Mouse (Mus musculus) liver, postnatal 0 days (tissue): ENCODE data around the gene Lst1. TPM values are rescaled to one million over a fixed set of nuclear protein-coding genes. Genes with fewer than 3 reads are reported as not detected.

Experiments used
- ATAC-seq: fragments of 200-750 bp; cut with Nextera tagmentation; 2 replicates; pipeline ENCODE4 v1.8.0; 2017; ENCODE audit warnings: mild to moderate bottlenecking, moderate library complexity
- DNase-seq: peaks from one replicate; pipeline ENCODE4 v3.0.0-alpha.2; 2016
- H3K27ac ChIP-seq: fragments of 300-500 bp; sonication (generic); 2 replicates; pipeline ENCODE4 v1.5.1; 2014; ENCODE audit warnings: antibody characterized with exemption, moderate library complexity, mild to moderate bottlenecking, low read depth
- H3K27me3 ChIP-seq: fragments of 300-500 bp; sonication (generic); 2 replicates; pipeline ENCODE4 v1.6.1; 2014; ENCODE audit warnings: low read length, control low read depth, mixed read lengths; ENCODE audit not compliant: insufficient read depth
- H3K36me3 ChIP-seq: fragments of 300-500 bp; sonication (generic); replicated peaks from 2 replicates; pipeline ENCODE4 v1.6.1; 2014; ENCODE audit warnings: mild to moderate bottlenecking, control low read depth, low read length, moderate library complexity, mixed read lengths; ENCODE audit not compliant: insufficient read depth
- H3K4me1 ChIP-seq: fragments of 300-500 bp; sonication (generic); 2 replicates; pipeline ENCODE4 v1.6.1; 2014; ENCODE audit warnings: antibody characterized with exemption, mild to moderate bottlenecking, control low read depth; ENCODE audit not compliant: insufficient read depth
- H3K4me2 ChIP-seq: fragments of 300-500 bp; sonication (generic); 2 replicates; pipeline ENCODE4 v1.6.1; 2014; ENCODE audit warnings: low read depth, mild to moderate bottlenecking, low read length, moderate library complexity, mixed read lengths
- H3K4me3 ChIP-seq: fragments of 300-500 bp; sonication (generic); 2 replicates; pipeline ENCODE4 v1.5.1; 2014; ENCODE audit warnings: low read depth, low read length
- H3K9ac ChIP-seq: fragments of 300-500 bp; sonication (generic); replicated peaks from 2 replicates; pipeline ENCODE4 v1.6.1; 2014; ENCODE audit warnings: mild to moderate bottlenecking, moderate library complexity
- H3K9me3 ChIP-seq: fragments of 300-500 bp; sonication (generic); 2 replicates; pipeline ENCODE4 v1.6.1; 2016; ENCODE audit warnings: mild to moderate bottlenecking, control low read depth, low read length, mixed read lengths
- CTCF ChIP-seq: sonication (generic); IDR thresholded peaks from 2 replicates; pipeline ENCODE4 v1.5.1; 2016; ENCODE audit warnings: antibody characterized with exemption, low read depth
- EP300 ChIP-seq: IDR thresholded peaks from 2 replicates; pipeline ENCODE4 v1.6.1; 2016; ENCODE audit warnings: antibody characterized with exemption, low read depth, mild to moderate bottlenecking
- WGBS: fragments of 180-500 bp; shearing (Covaris S2); extraction: QIAGEN DNeasy Blood & Tissue Kit; methylation state at CpG from one replicate; pipeline ENCODE4 v1.1.7; 2014; ENCODE audit not compliant: insufficient replicate concordance; 5-methylcytosine and 5-hydroxymethylcytosine counted together
- polyA plus RNA-seq: library from polyadenylated mRNA; unstranded; fragments of >200 nt; fragmentation: Nextera tagmentation; extraction: Ambion mirVana; gene quantifications from 2 replicates; pipeline ENCODE4 v1.2.1, GENCODE M21; 2015

Lst1 gene
- polyA plus RNA-seq, 1 experiment from 2014 or later, result 44.2 TPM

DNA sequence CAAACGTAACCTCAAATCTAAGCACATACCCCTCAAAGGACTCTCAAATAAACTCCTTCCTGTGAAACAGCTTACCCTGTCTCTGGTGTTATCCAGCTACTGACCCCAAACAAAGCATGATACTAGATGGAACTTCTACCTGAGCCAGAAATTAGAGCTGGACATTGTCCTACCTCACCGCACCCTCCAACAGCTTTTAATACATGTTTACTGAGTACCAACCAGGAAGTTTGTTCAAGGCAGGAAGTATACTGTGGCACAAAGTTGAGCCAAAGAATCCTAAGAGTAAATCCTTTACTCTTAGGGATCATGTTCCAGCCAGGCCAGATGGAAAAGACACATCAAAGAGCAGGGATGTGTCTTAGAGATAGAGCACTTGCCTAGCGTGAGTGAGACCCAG lies 22.4 kb upstream of the Lst1 start:
- DNase-seq (no peak), ATAC-seq (no peak)
- Histone ChIP-seq H3K9me3 (no peaks in the 10 kb centered on the region), H3K9ac (no peak overlapping the region), H3K36me3 (no peaks in the 10 kb centered on the region), H3K4me1 (peaks cover 22% of the 10 kb centered on the region), H3K4me2 (no peak overlapping the region), H3K27ac (peak overlapping the region; percentile 53; the same call in 1 of the 2 replicates), H3K27me3 (no peaks in the 10 kb centered on the region), H3K4me3 (no peak overlapping the region)
- TF ChIP-seq EP300 (no peak), CTCF (no peak)
- 55% methylated on average over 3 of the region's 3 CpGs for WGBS

DNA sequence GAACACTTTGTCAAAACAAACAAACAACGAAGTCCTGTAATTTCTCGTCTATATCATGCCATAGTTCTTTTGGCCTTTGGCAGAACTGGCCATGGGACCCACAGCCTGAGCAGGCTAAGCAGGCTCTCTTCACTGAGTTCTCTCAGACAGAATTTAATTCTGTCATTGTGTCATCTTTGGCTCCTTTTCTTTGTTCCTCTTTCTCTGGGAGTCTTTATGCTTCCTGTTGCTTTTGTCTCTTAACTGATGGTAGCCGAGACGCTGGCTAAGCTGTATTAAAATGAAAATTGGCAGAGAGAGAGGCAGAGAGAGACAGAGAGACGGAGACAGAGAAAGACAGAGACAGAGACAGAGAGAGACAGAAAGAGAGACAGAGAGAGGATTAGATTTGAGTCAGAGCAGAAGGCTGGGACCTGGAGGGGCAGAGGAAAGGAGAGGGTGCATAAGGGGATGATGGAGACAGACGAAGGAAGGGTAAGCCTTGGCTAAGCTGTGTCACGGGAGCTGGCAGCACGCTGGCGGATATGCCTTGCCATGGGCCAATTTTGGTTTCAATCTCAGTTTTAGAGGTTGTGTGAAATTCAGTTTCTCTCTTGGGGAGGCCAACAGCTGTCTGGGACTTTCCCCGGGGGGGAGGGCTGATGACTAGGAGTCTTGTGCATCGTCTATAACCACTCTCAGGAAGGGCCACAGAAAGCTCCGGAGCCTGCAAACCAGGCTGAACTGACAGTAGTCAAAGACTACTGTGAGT lies 21.7 kb upstream of the Lst1 start:
- ATAC-seq, result peak; percentile 36; the same call in 1 of the 2 replicates
- peak overlapping the region; percentile 27 for H3K4me2 ChIP-seq
- peaks cover 19% of the 10 kb centered on the region for H3K4me1 ChIP-seq
- no peak for TF ChIP-seq EP300
- TF ChIP-seq CTCF, result no peak
- no peak overlapping the region for H3K4me3 ChIP-seq
- no peak for DNase-seq
- 42% methylated on average over 12 of the region's 12 CpGs for WGBS
- H3K27ac ChIP-seq, result peak overlapping the region; percentile 53
- H3K36me3 ChIP-seq, result no peaks in the 10 kb centered on the region
- H3K27me3 ChIP-seq, result 0 out of 2 replicates have a peak, but pooled peaks cover 5% of the 10 kb centered on the region
- no peak overlapping the region for H3K9ac ChIP-seq
- H3K9me3 ChIP-seq, result no peaks in the 10 kb centered on the region

DNA sequence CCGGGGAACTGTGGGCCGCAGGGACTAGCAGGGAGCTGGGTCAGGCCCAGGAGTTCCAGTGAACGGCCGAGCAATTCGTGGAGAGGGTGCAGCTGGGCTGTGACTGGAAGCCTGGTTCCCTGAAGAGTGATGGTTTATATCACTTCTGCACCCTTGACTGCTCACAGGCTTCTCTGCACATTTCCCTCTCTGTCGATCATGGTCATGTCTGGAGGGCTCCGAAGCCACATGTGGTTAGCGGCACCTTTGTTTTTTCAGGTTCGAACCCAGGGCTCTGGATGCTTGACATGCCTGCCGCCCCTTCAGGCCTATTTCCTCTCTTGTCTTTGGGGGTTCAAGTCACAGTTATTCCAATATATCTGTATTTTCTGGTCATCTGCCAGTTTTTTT lies 17.1 kb upstream of the Lst1 start:
- no peak overlapping the region for H3K4me3 ChIP-seq

DNA sequence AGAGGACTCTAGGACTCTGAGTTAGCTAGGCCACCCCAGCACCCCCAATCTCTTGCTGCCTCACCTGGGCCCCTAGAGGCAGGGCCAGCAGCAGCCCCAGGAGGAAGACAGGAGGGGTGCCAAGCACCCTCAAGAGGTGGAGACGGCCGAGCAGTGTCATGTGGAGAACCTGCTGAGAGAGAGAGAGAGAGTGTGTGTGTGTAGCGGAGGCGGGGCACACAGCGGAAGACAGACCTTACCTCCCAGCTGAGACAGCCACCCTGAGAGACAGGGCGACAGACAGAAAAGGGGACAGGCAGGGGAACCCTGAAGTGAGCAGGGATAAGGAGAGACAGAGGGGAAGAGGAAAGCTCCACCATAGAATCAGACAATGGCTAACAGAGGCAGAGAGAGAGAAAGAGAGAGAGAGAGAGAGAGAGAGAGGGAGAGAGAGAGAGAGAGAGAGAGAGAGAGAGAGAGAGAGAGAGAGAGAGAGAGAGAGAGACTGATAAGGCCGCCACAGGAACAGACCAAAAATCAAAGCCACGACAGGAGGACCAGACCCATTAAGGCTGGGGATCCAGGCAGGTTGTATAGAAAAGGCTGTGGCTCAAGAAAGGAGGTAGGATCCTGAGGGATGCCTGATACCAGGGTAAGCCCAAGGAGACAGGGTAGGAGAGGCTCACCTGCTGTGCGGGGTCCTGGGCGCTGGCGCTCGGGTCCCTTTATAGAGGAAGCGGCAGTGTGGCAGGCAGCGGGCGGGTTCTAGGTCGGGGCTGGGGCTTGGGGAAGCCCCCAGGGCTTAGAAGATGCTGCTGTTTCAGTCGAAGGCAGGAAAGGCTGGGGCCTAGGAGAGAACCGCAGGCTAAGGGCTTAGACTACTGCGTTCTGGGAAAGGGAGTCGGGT lies 16.5 kb upstream of the Lst1 start, which contains the start of gene Lta:
Gene Lta (minus strand): TSS at position 858 of the 886 bp plus-strand sequence.
- Histone ChIP-seq H3K27me3 (peaks cover 29% of the 10 kb centered on the region; the same call in 1 of the 2 replicates), H3K9ac (no peak within 1 kb of the TSS), H3K9me3 (no peaks in the 10 kb centered on the region), H3K27ac (no peak within 1 kb of the TSS), H3K36me3 (no peaks in the 10 kb centered on the region; the same call in 1 of the 2 replicates), H3K4me1 (peaks cover 16% of the 10 kb centered on the region), H3K4me3 (no peak within 1 kb of the TSS), H3K4me2 (no peak within 1 kb of the TSS)
- TF ChIP-seq EP300 (no peak), CTCF (no peak)
- DNase-seq, result no peak
- no peak for ATAC-seq
- 34% methylated on average over 20 of the region's 20 CpGs for WGBS

More for the DNA sequence above, 17.1 kb upstream of the Lst1 start:
- H3K36me3 ChIP-seq, result no peaks in the 10 kb centered on the region
- H3K9ac ChIP-seq, result no peak overlapping the region
- 55% methylated on average over 10 of the region's 10 CpGs for WGBS
- no peaks in the 10 kb centered on the region for H3K9me3 ChIP-seq
- TF ChIP-seq EP300, result no peak
- no peak for TF ChIP-seq CTCF
- H3K27ac ChIP-seq, result no peak overlapping the region
- DNase-seq (no peak), ATAC-seq (no peak)
- no peak overlapping the region for H3K4me2 ChIP-seq
- H3K27me3 ChIP-seq, result peaks cover 25% of the 10 kb centered on the region; the same call in 1 of the 2 replicates
- peaks cover 17% of the 10 kb centered on the region for H3K4me1 ChIP-seq

DNA sequence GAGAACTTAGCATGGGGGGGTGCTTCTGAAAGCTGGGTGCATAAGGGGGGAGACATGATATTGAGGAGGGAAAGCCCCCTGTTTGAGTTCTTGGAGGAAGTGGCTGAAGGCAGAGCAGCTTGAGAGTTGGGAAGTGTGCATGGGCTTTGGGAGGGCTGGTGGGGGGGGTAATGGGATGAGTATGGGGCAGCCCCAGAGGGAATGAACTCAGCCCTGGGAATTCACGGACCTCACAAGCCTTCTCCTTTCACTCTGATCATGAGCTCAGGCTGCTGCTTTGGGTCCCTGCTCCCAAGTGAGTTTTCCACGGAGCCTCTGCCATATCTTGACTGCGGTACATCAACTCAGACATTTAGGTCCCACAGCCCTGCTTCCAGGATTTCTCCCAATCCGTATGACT lies 14.2 kb upstream of the Lst1 start:
- no peak for DNase-seq
- Histone ChIP-seq H3K9ac (no peak overlapping the region), H3K36me3 (no peaks in the 10 kb centered on the region; the same call in 1 of the 2 replicates), H3K4me2 (peak overlapping the region; percentile 62), H3K9me3 (no peaks in the 10 kb centered on the region), H3K27me3 (peaks cover 29% of the 10 kb centered on the region; the same call in 1 of the 2 replicates), H3K27ac (no peak overlapping the region), H3K4me3 (no peak overlapping the region), H3K4me1 (peaks cover 8% of the 10 kb centered on the region)
- WGBS, result 60% methylated on average over 4 of the region's 4 CpGs
- ATAC-seq, result no peak
- no peak for TF ChIP-seq EP300

DNA sequence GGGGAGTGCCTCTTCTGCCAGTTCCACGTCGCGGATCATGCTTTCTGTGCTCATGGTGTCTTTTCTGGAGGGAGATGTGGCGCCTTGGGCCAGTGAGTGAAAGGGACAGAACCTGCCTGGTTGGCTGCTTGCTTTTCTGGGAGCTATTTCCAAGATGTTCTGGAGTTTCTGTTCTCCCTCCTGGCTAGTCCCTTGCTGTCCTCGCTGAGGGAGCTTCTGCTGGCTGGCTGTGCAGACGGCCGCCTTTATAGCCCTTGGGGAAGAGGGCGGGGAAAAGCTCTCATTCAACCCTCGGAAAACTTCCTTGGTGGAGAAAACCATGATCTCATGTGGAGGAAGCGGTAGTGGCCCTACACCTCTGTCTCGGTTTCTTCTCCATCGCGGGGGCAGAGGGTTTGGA lies 13.5 kb upstream of the Lst1 start, which contains the start of gene Tnf:
Gene Tnf (minus strand): TSS at position 221 of the 400 bp plus-strand sequence.
- H3K4me1 ChIP-seq, result peaks cover 8% of the 10 kb centered on the region
- H3K36me3 ChIP-seq, result no peaks in the 10 kb centered on the region; the same call in 1 of the 2 replicates
- TF ChIP-seq CTCF (no peak), EP300 (no peak)
- H3K27me3 ChIP-seq, result peaks cover 29% of the 10 kb centered on the region; the same call in 1 of the 2 replicates
- H3K9ac ChIP-seq, result peak within 1 kb of the TSS; percentile 40
- peak within 1 kb of the TSS; percentile 48 for H3K4me3 ChIP-seq
- no peaks in the 10 kb centered on the region for H3K9me3 ChIP-seq
- H3K27ac ChIP-seq, result peak within 1 kb of the TSS; percentile 75
- peak; percentile 58 for DNase-seq
- peak within 1 kb of the TSS; percentile 62 for H3K4me2 ChIP-seq
- ATAC-seq, result no peak
- WGBS, result 19% methylated on average over 13 of the region's 13 CpGs
